Mouse (Mus musculus): ENCODE measurements around the gene Def8.

GRCm38 (mm10) chr8:123415967-123416943, 7.1 kb upstream of the Def8 start:
- TF ChIP-seq CTCF (conservative IDR thresholded peaks at IDR 0.05; ENCODE audit: insufficient read depth, insufficient read length, low read depth, low read length) (no peak), POLR2A (IDR thresholded peaks at IDR 0.05; ENCODE audit: low read depth, low read length) (no peak)
